Mouse (Mus musculus) liver, embryonic 12.5 days (tissue): ENCODE results near the gene Klkb1. TPM values are rescaled to one million over a fixed set of nuclear protein-coding genes. Genes with fewer than 3 reads are reported as not detected.

ENCODE experiments used
- ATAC-seq: fragments of 200-750 bp; cut with Nextera tagmentation; 2 replicates; pipeline ENCODE4 v1.8.0; 2017; ENCODE audit warnings: moderate number of reproducible peaks, mild to moderate bottlenecking, moderate library complexity
- H3K27ac ChIP-seq: fragments of 300-500 bp; sonication (generic); 2 replicates; pipeline ENCODE4 v1.5.1; 2016; ENCODE audit warnings: mild to moderate bottlenecking
- H3K27me3 ChIP-seq: fragments of 300-500 bp; sonication (generic); replicated peaks from 2 replicates; pipeline ENCODE4 v1.6.1; 2016; ENCODE audit warnings: mild to moderate bottlenecking, moderate library complexity
- H3K36me3 ChIP-seq: fragments of 300-500 bp; sonication (generic); 2 replicates; pipeline ENCODE4 v1.6.1; 2016; ENCODE audit warnings: mild to moderate bottlenecking, moderate library complexity
- H3K4me1 ChIP-seq: fragments of 300-500 bp; sonication (generic); 2 replicates; pipeline ENCODE4 v1.6.1; 2016
- H3K4me2 ChIP-seq: fragments of 300-500 bp; sonication (generic); 2 replicates; pipeline ENCODE4 v1.6.1; 2016; ENCODE audit warnings: mild to moderate bottlenecking, moderate library complexity
- H3K4me3 ChIP-seq: fragments of 300-500 bp; sonication (generic); 2 replicates; pipeline ENCODE4 v1.5.1; 2016; ENCODE audit warnings: mild to moderate bottlenecking, moderate library complexity
- H3K9ac ChIP-seq: fragments of 300-500 bp; sonication (generic); 2 replicates; pipeline ENCODE4 v1.6.1; 2016; ENCODE audit warnings: mild to moderate bottlenecking, moderate library complexity
- H3K9me3 ChIP-seq: fragments of 300-500 bp; sonication (generic); replicated peaks from 2 replicates; pipeline ENCODE4 v1.6.1; 2016; ENCODE audit warnings: mild to moderate bottlenecking, moderate library complexity
- WGBS: fragments of 180-500 bp; shearing (Covaris S2); methylation state at CpG from one replicate; pipeline ENCODE4 v1.1.7; 2016; ENCODE audit not compliant: insufficient replicate concordance; 5-methylcytosine and 5-hydroxymethylcytosine counted together
- polyA plus RNA-seq: library from polyadenylated mRNA; unstranded; fragments of >200 nt; fragmentation: Nextera tagmentation; extraction: Ambion mirVana; gene quantifications from 2 replicates; pipeline ENCODE4 v1.2.1, GENCODE M21; 2016

Gene Klkb1
- polyA plus RNA-seq, 1 experiment from 2014 or later = 0.91 TPM

GRCm38 (mm10) chr8:45310967-45311366, 16.3 kb upstream of the Klkb1 start:
- Histone ChIP-seq H3K4me2 (no peak overlapping the region), H3K4me3 (no peak overlapping the region), H3K9ac (no peak overlapping the region), H3K9me3 (no peaks in the 10 kb centered on the region), H3K27me3 (no peaks in the 10 kb centered on the region), H3K27ac (no peak overlapping the region), H3K4me1 (no peaks in the 10 kb centered on the region), H3K36me3 (no peaks in the 10 kb centered on the region)
- ATAC-seq = no peak
- WGBS = 62% methylated on average over 4 of the region's 4 CpGs

GRCm38 (mm10) chr8:45308366-45308765, 13.7 kb upstream of the Klkb1 start, which contains the start of gene Gm45753:
Gene Gm45753, minus strand, starts transcription at chr8:45308466.
- WGBS = 78% methylated on average over 13 of the region's 13 CpGs
- no peak within 1 kb of the TSS for H3K9ac ChIP-seq
- no peak within 1 kb of the TSS for H3K27ac ChIP-seq
- H3K27me3 ChIP-seq = no peaks in the 10 kb centered on the region
- no peaks in the 10 kb centered on the region for H3K4me1 ChIP-seq
- H3K4me2 ChIP-seq = no peak within 1 kb of the TSS
- H3K36me3 ChIP-seq = no peaks in the 10 kb centered on the region
- H3K4me3 ChIP-seq = no peak within 1 kb of the TSS
- no peak for ATAC-seq
- H3K9me3 ChIP-seq = no peaks in the 10 kb centered on the region

- Histone ChIP-seq H3K9ac (no peak overlapping the region), H3K4me2 (no peak overlapping the region), H3K27me3 (no peaks in the 10 kb centered on the region), H3K4me3 (no peak overlapping the region), H3K36me3 (no peaks in the 10 kb centered on the region), H3K9me3 (no peaks in the 10 kb centered on the region), H3K4me1 (no peaks in the 10 kb centered on the region), H3K27ac (no peak overlapping the region)
- ATAC-seq = no peak
- 72% methylated on average over 1 of the region's 1 CpGs for WGBS
Measured at GRCm38 (mm10) chr8:45305479-45305878, 10.8 kb upstream of the Klkb1 start.

GRCm38 (mm10) chr8:45304354-45304753, 9.7 kb upstream of the Klkb1 start:
- Histone ChIP-seq H3K27me3 (no peaks in the 10 kb centered on the region), H3K4me3 (no peak overlapping the region), H3K9me3 (no peaks in the 10 kb centered on the region), H3K9ac (no peak overlapping the region), H3K27ac (no peak overlapping the region), H3K36me3 (no peaks in the 10 kb centered on the region), H3K4me1 (no peaks in the 10 kb centered on the region), H3K4me2 (no peak overlapping the region)
- no peak for ATAC-seq
- WGBS = 59% methylated on average over 3 of the region's 3 CpGs

GRCm38 (mm10) chr8:45302390-45302789, 7.7 kb upstream of the Klkb1 start:
- no peak overlapping the region for H3K4me3 ChIP-seq
- WGBS = 78% methylated on average over 8 of the region's 8 CpGs

GRCm38 (mm10) chr8:45295276-45295675, 617 bp upstream of the Klkb1 start:
- no peak overlapping the region for H3K9ac ChIP-seq
- 72% methylated on average over 6 of the region's 6 CpGs for WGBS
- no peak overlapping the region for H3K27ac ChIP-seq
- no peaks in the 10 kb centered on the region for H3K27me3 ChIP-seq
- ATAC-seq = no peak
- no peaks in the 10 kb centered on the region for H3K4me1 ChIP-seq
- H3K4me3 ChIP-seq = no peak overlapping the region
- H3K4me2 ChIP-seq = no peak overlapping the region
- H3K9me3 ChIP-seq = no peaks in the 10 kb centered on the region
- H3K36me3 ChIP-seq = no peaks in the 10 kb centered on the region

More at GRCm38 (mm10) chr8:45302390-45302789, 7.7 kb upstream of the Klkb1 start:
- H3K27ac ChIP-seq = no peak overlapping the region
- no peaks in the 10 kb centered on the region for H3K4me1 ChIP-seq
- no peaks in the 10 kb centered on the region for H3K9me3 ChIP-seq
- ATAC-seq = no peak
- H3K36me3 ChIP-seq = no peaks in the 10 kb centered on the region
- no peaks in the 10 kb centered on the region for H3K27me3 ChIP-seq
- H3K4me2 ChIP-seq = no peak overlapping the region
- no peak overlapping the region for H3K9ac ChIP-seq

GRCm38 (mm10) chr8:45291790-45292189, 2.9 kb downstream of the Klkb1 start:
- H3K9ac ChIP-seq = no peak overlapping the region
- H3K36me3 ChIP-seq = no peaks in the 10 kb centered on the region
- no peaks in the 10 kb centered on the region for H3K4me1 ChIP-seq
- 58% methylated on average over 2 of the region's 2 CpGs for WGBS
- H3K9me3 ChIP-seq = no peaks in the 10 kb centered on the region
- no peaks in the 10 kb centered on the region for H3K27me3 ChIP-seq
- no peak overlapping the region for H3K4me3 ChIP-seq
- no peak overlapping the region for H3K4me2 ChIP-seq
- no peak overlapping the region for H3K27ac ChIP-seq
- no peak for ATAC-seq

GRCm38 (mm10) chr8:45281630-45282029, 13.0 kb downstream of the Klkb1 start:
- Histone ChIP-seq H3K9me3 (no peaks in the 10 kb centered on the region), H3K4me2 (no peak overlapping the region), H3K27me3 (no peaks in the 10 kb centered on the region), H3K27ac (no peak overlapping the region), H3K4me3 (no peak overlapping the region), H3K4me1 (no peaks in the 10 kb centered on the region), H3K36me3 (no peaks in the 10 kb centered on the region), H3K9ac (no peak overlapping the region)
- no peak for ATAC-seq
- 70% methylated on average over 8 of the region's 8 CpGs for WGBS

GRCm38 (mm10) chr8:45277453-45277852, 17.2 kb downstream of the Klkb1 start:
- no peaks in the 10 kb centered on the region for H3K36me3 ChIP-seq
- 62% methylated on average over 3 of the region's 3 CpGs for WGBS
- no peak overlapping the region for H3K9ac ChIP-seq
- H3K27ac ChIP-seq = no peak overlapping the region
- no peaks in the 10 kb centered on the region for H3K4me1 ChIP-seq
- no peaks in the 10 kb centered on the region for H3K9me3 ChIP-seq
- no peak for ATAC-seq
- H3K27me3 ChIP-seq = no peaks in the 10 kb centered on the region
- H3K4me2 ChIP-seq = no peak overlapping the region
- no peak overlapping the region for H3K4me3 ChIP-seq

GRCm38 (mm10) chr8:45274317-45274716, 20.3 kb downstream of the Klkb1 start:
- no peak overlapping the region for H3K4me3 ChIP-seq
- no peaks in the 10 kb centered on the region for H3K9me3 ChIP-seq
- H3K4me2 ChIP-seq = no peak overlapping the region
- no peak overlapping the region for H3K9ac ChIP-seq
- H3K4me1 ChIP-seq = no peaks in the 10 kb centered on the region
- H3K36me3 ChIP-seq = no peaks in the 10 kb centered on the region
- no peaks in the 10 kb centered on the region for H3K27me3 ChIP-seq
- no peak for ATAC-seq
- 72% methylated on average over 4 of the region's 4 CpGs for WGBS
- H3K27ac ChIP-seq = no peak overlapping the region

- Histone ChIP-seq H3K9me3 (no peaks in the 10 kb centered on the region), H3K4me1 (no peaks in the 10 kb centered on the region), H3K36me3 (no peaks in the 10 kb centered on the region), H3K27ac (no peak overlapping the region), H3K4me2 (no peak overlapping the region), H3K27me3 (no peaks in the 10 kb centered on the region), H3K4me3 (no peak overlapping the region), H3K9ac (no peak overlapping the region)
- ATAC-seq = no peak
Measured at GRCm38 (mm10) chr8:45269056-45269455, 25.6 kb downstream of the Klkb1 start.

- Histone ChIP-seq H3K9me3 (no peaks in the 10 kb centered on the region), H3K36me3 (no peaks in the 10 kb centered on the region)
- no peak for ATAC-seq
Measured at GRCm38 (mm10) chr8:45268485-45268884, 26.2 kb downstream of the Klkb1 start.

GRCm38 (mm10) chr8:45267611-45268391, 26.9 kb downstream of the Klkb1 start:
- H3K4me2 ChIP-seq = no peak overlapping the region
- no peaks in the 10 kb centered on the region for H3K36me3 ChIP-seq
- H3K4me3 ChIP-seq = no peak overlapping the region
- no peaks in the 10 kb centered on the region for H3K27me3 ChIP-seq
- no peak for ATAC-seq
- no peak overlapping the region for H3K27ac ChIP-seq
- H3K4me1 ChIP-seq = no peaks in the 10 kb centered on the region
- WGBS = 67% methylated on average over 4 of the region's 4 CpGs
- no peak overlapping the region for H3K9ac ChIP-seq
- no peaks in the 10 kb centered on the region for H3K9me3 ChIP-seq

More at GRCm38 (mm10) chr8:45268485-45268884, 26.2 kb downstream of the Klkb1 start:
- H3K4me1 ChIP-seq = no peaks in the 10 kb centered on the region
- H3K27me3 ChIP-seq = no peaks in the 10 kb centered on the region
- no peak overlapping the region for H3K4me3 ChIP-seq
- no peak overlapping the region for H3K9ac ChIP-seq
- H3K4me2 ChIP-seq = no peak overlapping the region
- H3K27ac ChIP-seq = no peak overlapping the region
